Mouse (Mus musculus) bone marrow, adult 2 months (tissue): ENCODE measurements around the gene Tagap1. TPM values are rescaled to one million over a fixed set of nuclear protein-coding genes. Genes with fewer than 3 reads are reported as not detected.
A peak's percentile ranks its signal among the peaks of the same experiment; 100 is the strongest.
"Not testable (repeated sequence)": the region's sequence is repeated elsewhere in the genome, so short reads cannot be mapped to it uniquely, and the experiment has no call there.

ENCODE experiments used
- H3K27ac ChIP-seq: fragments of 200-500 bp; 2 replicates; pipeline ENCODE4 v1.5.1; 2012; ENCODE audit warnings: low read depth, mild to moderate bottlenecking, control low read depth, inconsistent platforms, low read length; ENCODE audit not compliant: control insufficient read depth, poor library complexity, insufficient read depth
- H3K4me1 ChIP-seq: fragments of 200-500 bp; 2 replicates; pipeline ENCODE4 v1.6.1; 2011; ENCODE audit warnings: low read length; ENCODE audit not compliant: control insufficient read depth, insufficient read depth
- H3K4me3 ChIP-seq: fragments of 200-500 bp; replicated peaks from 2 replicates; pipeline ENCODE3; 2011; ENCODE audit warnings: mild to moderate bottlenecking, low read depth, low read length, control low read depth; ENCODE audit not compliant: control insufficient read depth
- POLR2A ChIP-seq: fragments of 200-500 bp; IDR thresholded peaks from 2 replicates; pipeline ENCODE4 v1.6.1; 2011; ENCODE audit warnings: low read depth, mild to moderate bottlenecking, control low read depth, low read length, borderline replicate concordance; ENCODE audit not compliant: control insufficient read depth
- WGBS: fragments of 180-500 bp; shearing (Covaris S2); methylation state at CpG from one replicate; pipeline ENCODE4 v1.1.7; 2018; 5-methylcytosine and 5-hydroxymethylcytosine counted together
- polyA plus RNA-seq: library from polyadenylated mRNA; stranded (reverse); fragments of >200 nt; gene quantifications from 2 replicates; pipeline ENCODE4 v1.2.4, GENCODE M21; 2011; ENCODE audit warnings: low replicate concordance; ENCODE audit not compliant: missing spikeins, insufficient read depth, insufficient read length

The Tagap1 gene
- polyA plus RNA-seq, 1 experiment: 32.8 TPM

DNA sequence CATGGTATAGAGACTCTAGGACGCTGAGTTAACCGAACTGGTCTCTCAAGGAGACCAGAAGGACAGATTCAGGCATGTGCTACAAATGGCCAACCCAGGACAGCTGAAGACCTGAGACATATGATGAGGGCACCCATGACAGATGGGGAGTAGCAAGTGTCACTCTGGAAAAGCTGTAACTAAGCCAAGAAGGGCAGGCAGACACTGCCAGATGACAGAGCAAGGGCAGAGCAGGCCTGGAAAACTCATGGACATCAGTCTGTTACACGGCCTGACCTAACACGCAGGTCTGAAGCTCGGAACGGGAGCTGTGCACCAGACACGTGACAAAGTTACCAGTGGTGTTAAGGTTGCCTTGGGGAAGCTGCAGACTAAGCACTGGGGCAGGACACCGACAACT is 2.1 kb downstream of the Tagap1 start:
- H3K4me1 ChIP-seq, H3K27ac ChIP-seq, H3K4me3 ChIP-seq: not testable (repeated sequence)
- WGBS: 81% methylated on average over 7 of the region's 8 CpGs

GRCm38 (mm10) chr17:6948769-6949228 is 12.2 kb downstream of the Tagap1 start:
- 2% methylated on average over 9 of the region's 9 CpGs for WGBS
- not testable (repeated sequence) for H3K4me1 ChIP-seq, H3K4me3 ChIP-seq
- peak overlapping the region; percentile 81; the same call in 1 of the 2 replicates for H3K27ac ChIP-seq

DNA sequence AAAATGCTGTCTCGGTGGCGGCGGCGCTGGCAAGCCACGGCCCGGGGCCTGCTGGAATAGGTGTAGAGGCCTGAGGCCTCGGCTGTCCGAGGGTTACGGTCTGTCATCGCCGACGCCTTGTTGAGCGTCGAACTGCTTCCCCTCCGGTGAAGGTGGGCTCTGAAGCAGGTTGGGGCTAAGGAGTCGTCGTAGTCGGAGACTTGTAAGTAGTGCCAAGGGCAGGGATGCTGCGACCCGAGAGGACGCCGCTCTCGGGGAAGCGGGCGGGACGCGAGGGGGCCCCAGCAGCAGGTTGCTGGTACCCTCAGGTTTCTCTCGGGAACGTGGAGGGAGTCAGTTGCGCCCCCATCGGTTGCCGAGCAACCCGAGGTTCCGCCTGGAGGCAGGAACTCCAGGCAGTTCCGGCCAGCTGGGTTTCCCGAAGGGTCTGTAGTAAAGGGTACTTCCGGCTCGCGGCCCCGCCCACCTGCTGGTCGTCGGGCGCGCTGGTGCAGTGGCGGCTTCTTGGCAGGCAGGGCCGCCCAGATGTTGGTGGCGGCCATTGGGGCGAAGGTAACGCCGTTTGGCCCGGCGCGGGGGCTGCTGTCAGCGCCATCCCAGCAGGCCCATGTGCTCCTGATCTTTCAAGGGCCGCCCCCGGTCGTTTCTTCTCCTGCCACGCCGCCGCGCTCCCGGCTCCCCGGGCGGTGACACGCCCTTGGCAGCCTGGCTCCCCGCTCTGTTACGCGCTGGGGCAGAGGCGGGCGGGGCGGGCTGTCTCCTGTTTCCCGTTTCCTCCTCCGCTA is 12.8 kb downstream of the Tagap1 start, which contains the start of gene Rsph3b:
Gene Rsph3b (minus strand): TSS at position 699 of the 785 bp plus-strand sequence.
- WGBS: under 1% methylated on average over 73 of the region's 73 CpGs
- peak within 1 kb of the TSS; percentile 74 for H3K4me3 ChIP-seq
- not testable (repeated sequence) for H3K4me1 ChIP-seq
- TF ChIP-seq POLR2A: peak; percentile 35; the same call in 1 of the 2 replicates
- peak within 1 kb of the TSS; percentile 81 for H3K27ac ChIP-seq

GRCm38 (mm10) chr17:6947637-6947983 is 13.3 kb downstream of the Tagap1 start:
- not testable (repeated sequence) for H3K4me1 ChIP-seq, H3K27ac ChIP-seq, H3K4me3 ChIP-seq
- 0% methylated on average over 1 of the region's 8 CpGs for WGBS

GRCm38 (mm10) chr17:6942560-6942959 is 18.4 kb downstream of the Tagap1 start:
- H3K4me3 ChIP-seq, H3K4me1 ChIP-seq, H3K27ac ChIP-seq: not testable (repeated sequence)
- WGBS: no CpG with 5 or more reads among the region's 4 CpGs

DNA sequence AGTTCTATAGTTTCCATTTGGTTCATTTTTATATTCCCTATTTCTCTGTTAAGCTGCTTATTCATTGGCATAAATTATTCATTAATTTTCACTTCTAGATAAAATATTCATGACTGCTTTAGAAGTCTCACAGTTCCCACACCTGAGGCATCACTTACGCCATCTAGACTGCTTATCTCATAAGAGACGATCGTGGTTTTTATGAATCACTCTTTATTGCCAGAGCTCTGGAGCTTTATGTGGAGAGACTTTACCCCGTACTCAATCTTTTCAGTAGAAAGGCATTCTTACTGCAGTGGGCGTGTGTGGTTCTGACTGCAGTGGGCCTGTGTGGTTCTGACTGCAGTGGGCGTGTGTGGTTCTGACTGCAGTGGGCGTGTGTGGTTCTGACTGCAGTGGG is 29.3 kb downstream of the Tagap1 start:
- H3K27ac ChIP-seq, H3K4me1 ChIP-seq, H3K4me3 ChIP-seq: not testable (repeated sequence)
- 87% methylated on average over 7 of the region's 7 CpGs for WGBS

GRCm38 (mm10) chr17:6920351-6920894 is 40.5 kb downstream of the Tagap1 start:
- H3K4me1 ChIP-seq, H3K27ac ChIP-seq, H3K4me3 ChIP-seq: not testable (repeated sequence)
- WGBS: 72% methylated on average over 7 of the region's 7 CpGs

GRCm38 (mm10) chr17:6919388-6919787 is 41.6 kb downstream of the Tagap1 start:
- WGBS: 39% methylated on average over 3 of the region's 3 CpGs
- H3K4me3 ChIP-seq, H3K4me1 ChIP-seq, H3K27ac ChIP-seq: not testable (repeated sequence)

GRCm38 (mm10) chr17:6915282-6915681 is 45.7 kb downstream of the Tagap1 start:
- not testable (repeated sequence) for H3K4me3 ChIP-seq, H3K27ac ChIP-seq, H3K4me1 ChIP-seq
- WGBS: 93% methylated on average over 4 of the region's 4 CpGs

- H3K4me3 ChIP-seq, H3K27ac ChIP-seq, H3K4me1 ChIP-seq: not testable (repeated sequence)
- WGBS: 76% methylated on average over 2 of the region's 6 CpGs
Observed at GRCm38 (mm10) chr17:6914066-6914465, 46.9 kb downstream of the Tagap1 start.

Other genes with a start within 250 kb of the Tagap1 start
- 71.7 and 82.0 TPM in 2 replicates for gene Ezr, start 178.4 kb downstream of the Tagap1 start, polyA plus RNA-seq
- gene Rsph3b, start 12.5 kb downstream of the Tagap1 start, polyA plus RNA-seq: 4.9 and 7.1 TPM in 2 replicates
- 57.9 and 135 TPM in 2 replicates for gene Rnaset2b, start 9.5 kb upstream of the Tagap1 start, polyA plus RNA-seq
- not detected in 2 replicates for gene Gm49721, start 17.7 kb upstream of the Tagap1 start, polyA plus RNA-seq
- gene Gm1604a, start 64.4 kb upstream of the Tagap1 start, polyA plus RNA-seq: 2.7 TPM in 1 of 2 replicates, not detected in the other
- gene Rps6ka2, start 209.0 kb upstream of the Tagap1 start, polyA plus RNA-seq: 2.4 and 9.1 TPM in 2 replicates